Mouse (Mus musculus): ENCODE measurements around the gene Adam33. TPM values are rescaled to one million over a fixed set of nuclear protein-coding genes. Genes with fewer than 3 reads are reported as not detected.

Gene Adam33
- polyA plus RNA-seq, 1 experiment from 2014 or later, result 0.36 TPM

DNA sequence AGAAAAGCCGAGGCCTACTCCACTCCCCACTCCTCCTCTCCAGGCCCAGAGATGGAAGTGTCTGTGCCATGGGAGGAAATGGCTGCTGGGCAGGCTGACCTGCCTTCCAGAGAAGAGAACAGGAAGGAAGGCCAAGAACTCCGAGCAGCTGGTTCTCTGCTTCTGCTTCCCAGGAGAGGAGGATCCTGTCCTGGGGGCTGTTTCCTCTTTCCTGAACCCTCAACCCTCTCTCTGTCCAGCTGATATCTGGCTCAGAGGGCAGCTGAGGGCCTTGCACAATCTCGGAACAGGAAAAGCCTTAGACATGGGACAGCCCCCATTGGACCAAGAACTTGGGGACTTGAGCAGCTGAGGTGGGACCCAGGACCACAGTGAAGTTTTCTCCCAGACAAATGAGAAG is 27.2 kb upstream of the Adam33 start:
- H3K27ac ChIP-seq (ENCODE audit: low read depth, low read length), result no peak overlapping the region
- no peak overlapping the region for H3K9ac ChIP-seq (ENCODE audit: low read length)
- no peaks in the 10 kb centered on the region for H3K9me3 ChIP-seq (ENCODE audit: control insufficient read depth, low read length)
- H3K36me3 ChIP-seq (ENCODE audit: control insufficient read depth, insufficient read depth, low read length), result no peaks in the 10 kb centered on the region
- H3K4me2 ChIP-seq (ENCODE audit: low read depth, low read length, severe bottlenecking), result no peak overlapping the region
- WGBS, result 81% methylated on average over 3 of the region's 3 CpGs
- H3K27me3 ChIP-seq (ENCODE audit: control insufficient read depth, insufficient read depth, low read length), result no peaks in the 10 kb centered on the region
- H3K4me3 ChIP-seq (ENCODE audit: low read depth, low read length), result no peak overlapping the region
- DNase-seq (ENCODE audit: low spot score) (no peak), ATAC-seq (replicated peaks; ENCODE audit: low FRiP score) (no peak)
- no peaks in the 10 kb centered on the region for H3K4me1 ChIP-seq (replicated peaks; ENCODE audit: control insufficient read depth, insufficient read depth, low read length)

GRCm38 (mm10) chr2:131089634-131090033 is 26.0 kb upstream of the Adam33 start:
- H3K9ac ChIP-seq (ENCODE audit: low read length), result no peak overlapping the region
- no peak overlapping the region for H3K4me2 ChIP-seq (ENCODE audit: low read depth, low read length, severe bottlenecking)
- H3K36me3 ChIP-seq (ENCODE audit: control insufficient read depth, insufficient read depth, low read length), result no peaks in the 10 kb centered on the region
- H3K27me3 ChIP-seq (ENCODE audit: control insufficient read depth, insufficient read depth, low read length), result no peaks in the 10 kb centered on the region
- H3K9me3 ChIP-seq (ENCODE audit: control insufficient read depth, low read length), result no peaks in the 10 kb centered on the region
- no peaks in the 10 kb centered on the region for H3K4me1 ChIP-seq (replicated peaks; ENCODE audit: control insufficient read depth, insufficient read depth, low read length)
- 96% methylated on average over 1 of the region's 1 CpGs for WGBS
- no peak overlapping the region for H3K27ac ChIP-seq (ENCODE audit: low read depth, low read length)
- H3K4me3 ChIP-seq (ENCODE audit: low read depth, low read length), result no peak overlapping the region
- DNase-seq (ENCODE audit: low spot score), result no peak
- ATAC-seq (replicated peaks; ENCODE audit: low FRiP score), result no peak

- Histone ChIP-seq H3K4me2 (ENCODE audit: low read depth, low read length, severe bottlenecking) (no peak overlapping the region), H3K9me3 (ENCODE audit: control insufficient read depth, low read length) (no peaks in the 10 kb centered on the region), H3K36me3 (ENCODE audit: control insufficient read depth, insufficient read depth, low read length) (no peaks in the 10 kb centered on the region), H3K4me3 (ENCODE audit: low read depth, low read length) (no peak overlapping the region), H3K27me3 (ENCODE audit: control insufficient read depth, insufficient read depth, low read length) (no peaks in the 10 kb centered on the region), H3K27ac (ENCODE audit: low read depth, low read length) (no peak overlapping the region), H3K4me1 (replicated peaks; ENCODE audit: control insufficient read depth, insufficient read depth, low read length) (no peaks in the 10 kb centered on the region), H3K9ac (ENCODE audit: low read length) (no peak overlapping the region)
- ATAC-seq (replicated peaks; ENCODE audit: low FRiP score) (no peak), DNase-seq (ENCODE audit: low spot score) (no peak)
- 78% methylated on average over 4 of the region's 4 CpGs for WGBS
Measured at GRCm38 (mm10) chr2:131088581-131088980, 25.0 kb upstream of the Adam33 start.

GRCm38 (mm10) chr2:131086667-131087390 is 23.2 kb upstream of the Adam33 start, which contains the start of gene Siglec1:
Gene Siglec1 (minus strand): TSS chr2:131086765.
- H3K4me1 ChIP-seq (replicated peaks; ENCODE audit: control insufficient read depth, insufficient read depth, low read length), result no peaks in the 10 kb centered on the region
- H3K36me3 ChIP-seq (ENCODE audit: control insufficient read depth, insufficient read depth, low read length), result no peaks in the 10 kb centered on the region
- H3K4me3 ChIP-seq (ENCODE audit: low read depth, low read length), result no peak within 1 kb of the TSS
- H3K9ac ChIP-seq (ENCODE audit: low read length), result no peak within 1 kb of the TSS
- no peak within 1 kb of the TSS for H3K4me2 ChIP-seq (ENCODE audit: low read depth, low read length, severe bottlenecking)
- H3K9me3 ChIP-seq (ENCODE audit: control insufficient read depth, low read length), result no peaks in the 10 kb centered on the region
- no peaks in the 10 kb centered on the region for H3K27me3 ChIP-seq (ENCODE audit: control insufficient read depth, insufficient read depth, low read length)
- no peak for DNase-seq (ENCODE audit: low spot score)
- no peak for ATAC-seq (replicated peaks; ENCODE audit: low FRiP score)
- H3K27ac ChIP-seq (ENCODE audit: low read depth, low read length), result no peak within 1 kb of the TSS
- WGBS, result 86% methylated on average over 11 of the region's 11 CpGs

DNA sequence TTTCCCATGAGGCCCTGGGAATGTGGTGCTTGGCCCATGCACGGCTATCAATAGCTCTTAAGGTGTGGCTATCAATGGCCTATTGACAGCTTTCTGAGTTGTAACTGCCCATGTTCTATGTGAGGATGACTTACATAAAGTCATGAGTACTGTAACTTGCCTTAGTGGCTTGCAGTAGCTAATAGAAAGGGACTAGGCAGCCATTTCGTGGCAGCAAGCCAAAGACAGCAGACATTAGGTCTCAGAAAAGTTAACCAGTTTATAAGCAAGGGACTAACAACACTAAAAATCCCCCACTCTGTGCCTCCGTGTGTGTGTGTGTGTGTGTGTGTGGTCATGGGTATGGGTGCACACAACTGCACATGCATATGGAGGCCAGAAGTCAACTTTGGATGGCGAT is 20.6 kb upstream of the Adam33 start:
- H3K9ac ChIP-seq (ENCODE audit: low read length), result no peak overlapping the region
- no peaks in the 10 kb centered on the region for H3K4me1 ChIP-seq (replicated peaks; ENCODE audit: control insufficient read depth, insufficient read depth, low read length)
- H3K36me3 ChIP-seq (ENCODE audit: control insufficient read depth, insufficient read depth, low read length), result no peaks in the 10 kb centered on the region
- DNase-seq (ENCODE audit: low spot score) (no peak), ATAC-seq (replicated peaks; ENCODE audit: low FRiP score) (no peak)
- H3K4me3 ChIP-seq (ENCODE audit: low read depth, low read length), result no peak overlapping the region
- H3K27me3 ChIP-seq (ENCODE audit: control insufficient read depth, insufficient read depth, low read length), result no peaks in the 10 kb centered on the region
- WGBS, result 89% methylated on average over 4 of the region's 4 CpGs
- no peaks in the 10 kb centered on the region for H3K9me3 ChIP-seq (ENCODE audit: control insufficient read depth, low read length)
- no peak overlapping the region for H3K4me2 ChIP-seq (ENCODE audit: low read depth, low read length, severe bottlenecking)
- H3K27ac ChIP-seq (ENCODE audit: low read depth, low read length), result no peak overlapping the region

DNA sequence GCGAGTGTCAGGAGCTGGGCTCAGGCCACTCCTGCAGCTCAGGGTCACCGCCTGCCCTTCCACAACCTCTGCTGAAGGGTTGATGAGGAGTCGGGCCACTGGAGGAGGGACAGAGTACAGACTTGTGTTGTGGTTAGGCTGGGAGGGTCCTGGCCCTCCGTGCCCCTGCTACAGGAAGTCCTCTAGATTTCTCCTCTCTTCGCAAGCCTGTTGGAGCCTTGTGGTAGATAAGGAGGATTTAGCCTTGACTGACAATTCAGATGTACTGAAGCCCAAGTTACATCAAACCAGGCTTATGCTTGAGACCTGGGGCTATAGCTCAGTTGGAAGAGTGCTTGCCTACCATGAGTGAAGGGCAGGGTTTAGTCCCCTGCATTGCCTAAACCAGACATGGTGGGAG is 16.9 kb upstream of the Adam33 start:
- H3K4me2 ChIP-seq (ENCODE audit: low read depth, low read length, severe bottlenecking), result no peak overlapping the region
- DNase-seq (ENCODE audit: low spot score), result no peak
- H3K4me1 ChIP-seq (replicated peaks; ENCODE audit: control insufficient read depth, insufficient read depth, low read length), result no peaks in the 10 kb centered on the region
- no peak overlapping the region for H3K9ac ChIP-seq (ENCODE audit: low read length)
- no peaks in the 10 kb centered on the region for H3K9me3 ChIP-seq (ENCODE audit: control insufficient read depth, low read length)
- H3K36me3 ChIP-seq (ENCODE audit: control insufficient read depth, insufficient read depth, low read length), result no peaks in the 10 kb centered on the region
- 86% methylated on average over 5 of the region's 5 CpGs for WGBS
- no peak overlapping the region for H3K27ac ChIP-seq (ENCODE audit: low read depth, low read length)
- H3K4me3 ChIP-seq (ENCODE audit: low read depth, low read length), result no peak overlapping the region
- ATAC-seq (replicated peaks; ENCODE audit: low FRiP score), result no peak
- no peaks in the 10 kb centered on the region for H3K27me3 ChIP-seq (ENCODE audit: control insufficient read depth, insufficient read depth, low read length)

GRCm38 (mm10) chr2:131072536-131072935 is 8.9 kb upstream of the Adam33 start:
- Histone ChIP-seq H3K27ac (ENCODE audit: low read depth, low read length) (no peak overlapping the region), H3K9me3 (ENCODE audit: control insufficient read depth, low read length) (no peaks in the 10 kb centered on the region), H3K27me3 (ENCODE audit: control insufficient read depth, insufficient read depth, low read length) (no peaks in the 10 kb centered on the region), H3K4me3 (ENCODE audit: low read depth, low read length) (no peak overlapping the region), H3K4me1 (replicated peaks; ENCODE audit: control insufficient read depth, insufficient read depth, low read length) (no peaks in the 10 kb centered on the region), H3K4me2 (ENCODE audit: low read depth, low read length, severe bottlenecking) (no peak overlapping the region), H3K9ac (ENCODE audit: low read length) (no peak overlapping the region), H3K36me3 (ENCODE audit: control insufficient read depth, insufficient read depth, low read length) (no peaks in the 10 kb centered on the region)
- DNase-seq (ENCODE audit: low spot score), result no peak
- no peak for ATAC-seq (replicated peaks; ENCODE audit: low FRiP score)
- 87% methylated on average over 10 of the region's 10 CpGs for WGBS

GRCm38 (mm10) chr2:131067481-131067880 is 3.9 kb upstream of the Adam33 start:
- DNase-seq (ENCODE audit: low spot score) (no peak), ATAC-seq (replicated peaks; ENCODE audit: low FRiP score) (no peak)
- H3K27me3 ChIP-seq (ENCODE audit: control insufficient read depth, insufficient read depth, low read length), result peaks cover 6% of the 10 kb centered on the region; the same call in 1 of the 2 replicates
- H3K4me1 ChIP-seq (replicated peaks; ENCODE audit: control insufficient read depth, insufficient read depth, low read length), result no peaks in the 10 kb centered on the region
- H3K27ac ChIP-seq (ENCODE audit: low read depth, low read length), result no peak overlapping the region
- H3K9ac ChIP-seq (ENCODE audit: low read length), result no peak overlapping the region
- no peaks in the 10 kb centered on the region for H3K36me3 ChIP-seq (ENCODE audit: control insufficient read depth, insufficient read depth, low read length)
- WGBS, result 77% methylated on average over 6 of the region's 6 CpGs
- H3K4me2 ChIP-seq (ENCODE audit: low read depth, low read length, severe bottlenecking), result no peak overlapping the region
- H3K4me3 ChIP-seq (ENCODE audit: low read depth, low read length), result no peak overlapping the region
- H3K9me3 ChIP-seq (ENCODE audit: control insufficient read depth, low read length), result no peaks in the 10 kb centered on the region

DNA sequence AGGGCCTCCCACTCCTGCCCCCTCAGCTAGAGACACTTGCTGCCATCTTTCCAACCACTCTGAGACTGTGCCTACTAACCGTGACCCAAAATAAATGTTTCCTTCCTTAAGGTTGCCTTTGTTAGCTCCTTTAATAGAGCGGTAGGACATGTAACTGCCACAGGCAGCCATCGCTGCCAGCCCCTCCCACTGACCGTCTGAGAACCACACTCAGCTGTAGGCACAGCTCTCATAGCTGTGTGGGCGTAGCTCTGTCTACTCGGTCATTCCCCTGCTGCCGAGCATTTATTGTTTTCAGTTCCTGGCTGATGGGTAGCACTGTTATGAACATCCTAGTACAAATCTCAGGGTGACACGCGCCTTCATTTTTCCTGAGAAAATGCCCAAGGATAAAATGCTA is 2.7 kb upstream of the Adam33 start:
- ATAC-seq (replicated peaks; ENCODE audit: low FRiP score), result no peak
- Histone ChIP-seq H3K9ac (ENCODE audit: low read length) (no peak overlapping the region), H3K27ac (ENCODE audit: low read depth, low read length) (no peak overlapping the region), H3K36me3 (ENCODE audit: control insufficient read depth, insufficient read depth, low read length) (no peaks in the 10 kb centered on the region), H3K9me3 (ENCODE audit: control insufficient read depth, low read length) (no peaks in the 10 kb centered on the region), H3K4me3 (ENCODE audit: low read depth, low read length) (no peak overlapping the region), H3K27me3 (ENCODE audit: control insufficient read depth, insufficient read depth, low read length) (peaks cover 6% of the 10 kb centered on the region; the same call in 1 of the 2 replicates), H3K4me1 (replicated peaks; ENCODE audit: control insufficient read depth, insufficient read depth, low read length) (no peaks in the 10 kb centered on the region), H3K4me2 (ENCODE audit: low read depth, low read length, severe bottlenecking) (no peak overlapping the region)
- DNase-seq (ENCODE audit: low spot score), result no peak
- 74% methylated on average over 9 of the region's 9 CpGs for WGBS
